ENCODE assay signal across 8 mouse cellular contexts in the genomic region with DNA sequence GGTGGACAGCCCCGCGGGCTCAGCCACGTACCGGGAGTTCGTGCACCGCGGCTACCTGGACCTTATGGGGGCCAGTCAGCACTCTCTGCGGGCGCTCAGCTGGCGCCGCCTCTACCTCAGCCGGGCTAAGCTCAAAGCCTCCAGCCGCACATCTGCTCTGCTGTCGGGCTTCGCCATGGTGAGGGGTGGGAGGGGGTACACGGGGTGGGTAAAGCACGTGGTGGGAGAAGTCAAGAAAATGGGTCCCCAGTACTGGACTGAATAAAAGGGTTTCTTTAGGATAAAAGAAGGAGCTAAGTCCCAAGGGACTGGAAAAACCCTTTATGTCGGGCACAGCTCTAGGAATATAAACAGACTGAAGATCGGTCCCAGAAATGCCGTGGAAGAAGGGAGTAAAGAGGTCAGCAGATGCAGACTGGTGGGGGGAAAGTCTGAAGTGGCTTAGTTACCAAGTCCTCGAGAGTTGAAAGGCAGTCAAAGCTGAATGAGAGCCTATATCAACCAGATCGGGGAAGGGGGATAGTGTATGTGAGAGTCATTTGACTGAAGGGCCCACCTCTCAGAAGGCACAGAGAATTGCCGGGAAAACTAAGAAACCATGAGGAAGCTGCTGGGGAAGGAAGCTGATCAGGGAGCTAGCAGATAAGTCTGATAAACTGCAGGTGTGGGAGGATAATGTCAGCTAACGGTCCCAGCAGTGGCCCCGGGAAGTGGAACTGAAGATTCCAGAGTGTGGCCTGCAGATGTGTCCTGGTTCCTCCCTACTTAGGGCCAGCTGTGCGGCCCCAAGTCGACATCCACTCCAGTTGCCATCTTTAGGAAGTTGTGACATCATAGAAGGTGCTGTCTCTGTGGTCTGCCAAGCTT. TPM values are rescaled to one million over a fixed set of nuclear protein-coding genes. Genes with fewer than 3 reads are reported as not detected.
DNase-seq lines count a peak whose midpoint lies in the region; ATAC-seq lines count a peak whose summit lies in the region.

No protein-coding gene starts in this region.

- peak overlapping the region; percentile 98 for H3K27ac ChIP-seq in kidney, embryonic 15.5 days
- H3K27ac ChIP-seq in forebrain, embryonic 15.5 days (replicated peaks): peak overlapping the region; percentile 79
- peak overlapping the region; percentile 92 for H3K27ac ChIP-seq in stomach, embryonic 14.5 days (ENCODE audit: low read length)

- no peak for DNase-seq in kidney, postnatal 14 days
- DNase-seq in NIH3T3 (ENCODE audit: low read depth) (peak; percentile 29), liver (peak; percentile 37)
- no peak for DNase-seq in natural killer cell, adult 2 months (ENCODE audit: low spot score in 2 of 2)

- 2% methylated on average over 27 of the region's 27 CpGs for WGBS in kidney, embryonic 15.5 days
- WGBS in forebrain, embryonic 15.5 days: 5% methylated on average over 27 of the region's 27 CpGs
- 2% methylated on average over 27 of the region's 27 CpGs for WGBS in stomach, embryonic 14.5 days

- peak; percentile 19 for ATAC-seq in kidney, embryonic 15.5 days (replicated peaks; ENCODE audit: low FRiP score)
- peak; percentile 11 for ATAC-seq in forebrain, embryonic 15.5 days (replicated peaks)
- ATAC-seq in stomach, embryonic 14.5 days (ENCODE audit: insufficient number of reproducible peaks, insufficient read depth, low FRiP score, low read depth): peak; percentile 2
- no peak for ATAC-seq in cerebellum, adult (ENCODE audit: insufficient number of reproducible peaks, low FRiP score, low TSS enrichment)

- no peaks in the 10 kb centered on the region for H3K9me3 ChIP-seq in kidney, embryonic 15.5 days (replicated peaks)
- no peaks in the 10 kb centered on the region for H3K9me3 ChIP-seq in forebrain, embryonic 15.5 days
- H3K9me3 ChIP-seq in stomach, embryonic 14.5 days (ENCODE audit: control insufficient read depth, low read depth, low read length): no peaks in the 10 kb centered on the region

- peaks cover 37% of the 10 kb centered on the region for H3K36me3 ChIP-seq in kidney, embryonic 15.5 days
- H3K36me3 ChIP-seq in forebrain, embryonic 15.5 days: peaks cover 28% of the 10 kb centered on the region
- peaks cover 22% of the 10 kb centered on the region; the same call in 1 of the 2 replicates for H3K36me3 ChIP-seq in stomach, embryonic 14.5 days (ENCODE audit: control insufficient read depth, insufficient read depth, low read length)

- H3K9ac ChIP-seq in kidney, embryonic 15.5 days: peak overlapping the region; percentile 91
- H3K9ac ChIP-seq in forebrain, embryonic 15.5 days (replicated peaks): peak overlapping the region; percentile 52
- H3K9ac ChIP-seq in stomach, embryonic 14.5 days (replicated peaks; ENCODE audit: low read depth, low read length): peak overlapping the region; percentile 78

- H3K4me1 ChIP-seq in kidney, embryonic 15.5 days: peaks cover 33% of the 10 kb centered on the region
- H3K4me1 ChIP-seq in forebrain, embryonic 15.5 days: peaks cover 30% of the 10 kb centered on the region
- H3K4me1 ChIP-seq in stomach, embryonic 14.5 days (ENCODE audit: control insufficient read depth, insufficient read depth, low read length): peaks cover 19% of the 10 kb centered on the region

- no peaks in the 10 kb centered on the region for H3K27me3 ChIP-seq in kidney, embryonic 15.5 days
- no peaks in the 10 kb centered on the region for H3K27me3 ChIP-seq in forebrain, embryonic 15.5 days
- no peaks in the 10 kb centered on the region for H3K27me3 ChIP-seq in stomach, embryonic 14.5 days (ENCODE audit: control insufficient read depth, insufficient read depth, low read length)

- peak overlapping the region; percentile 81 for H3K4me3 ChIP-seq in kidney, embryonic 15.5 days (replicated peaks)
- H3K4me3 ChIP-seq in forebrain, embryonic 15.5 days: peak overlapping the region; percentile 45
- peak overlapping the region; percentile 62 for H3K4me3 ChIP-seq in stomach, embryonic 14.5 days (ENCODE audit: low read depth, low read length)

- peak overlapping the region; percentile 94 for H3K4me2 ChIP-seq in kidney, embryonic 15.5 days
- peak overlapping the region; percentile 67 for H3K4me2 ChIP-seq in forebrain, embryonic 15.5 days (replicated peaks)
- peak overlapping the region; percentile 72 for H3K4me2 ChIP-seq in stomach, embryonic 14.5 days (replicated peaks; ENCODE audit: low read depth, low read length)

RNA-seq across cellular contexts. Expression of gene Orai3, which starts 0.7 kb away (rescaled TPM):
- 25.1 and 26.7 TPM in 2 replicates for polyA plus RNA-seq in kidney, embryonic 15.5 days (2015; fragmentation: Nextera tagmentation; extraction: Ambion mirVana)
- polyA plus RNA-seq in forebrain, embryonic 15.5 days (2015; fragmentation: Nextera tagmentation; extraction: Ambion mirVana): 8.7 and 8.8 TPM in 2 replicates
- 19.6 and 24.8 TPM in 2 replicates for polyA plus RNA-seq in stomach, embryonic 14.5 days (2014; fragmentation: Nextera tagmentation; extraction: Ambion mirVana)

RNA-seq across cellular contexts. Expression of gene Setd1a, which starts 6.2 kb away (rescaled TPM):
- polyA plus RNA-seq in kidney, embryonic 15.5 days (2015; fragmentation: Nextera tagmentation; extraction: Ambion mirVana): 23.2 and 25.9 TPM in 2 replicates
- polyA plus RNA-seq in forebrain, embryonic 15.5 days (2015; fragmentation: Nextera tagmentation; extraction: Ambion mirVana): 22.4 and 24.8 TPM in 2 replicates
- 31.2 and 32.1 TPM in 2 replicates for polyA plus RNA-seq in stomach, embryonic 14.5 days (2014; fragmentation: Nextera tagmentation; extraction: Ambion mirVana)

RNA-seq across cellular contexts. Expression of gene Gm49388, which starts 15.1 kb away (rescaled TPM):
- polyA plus RNA-seq in kidney, embryonic 15.5 days (2015; fragmentation: Nextera tagmentation; extraction: Ambion mirVana): not detected in 2 replicates
- not detected in 2 replicates for polyA plus RNA-seq in forebrain, embryonic 15.5 days (2015; fragmentation: Nextera tagmentation; extraction: Ambion mirVana)
- not detected in 2 replicates for polyA plus RNA-seq in stomach, embryonic 14.5 days (2014; fragmentation: Nextera tagmentation; extraction: Ambion mirVana)

RNA-seq across cellular contexts. Expression of gene Fbxl19, which starts 25.9 kb away (rescaled TPM):
- 5.6 and 6.8 TPM in 2 replicates for polyA plus RNA-seq in kidney, embryonic 15.5 days (2015; fragmentation: Nextera tagmentation; extraction: Ambion mirVana)
- 9.4 and 10.5 TPM in 2 replicates for polyA plus RNA-seq in forebrain, embryonic 15.5 days (2015; fragmentation: Nextera tagmentation; extraction: Ambion mirVana)
- 3.9 and 6.2 TPM in 2 replicates for polyA plus RNA-seq in stomach, embryonic 14.5 days (2014; fragmentation: Nextera tagmentation; extraction: Ambion mirVana)

RNA-seq across cellular contexts. Expression of gene Hsd3b7, which starts 30.1 kb away (rescaled TPM):
- polyA plus RNA-seq in kidney, embryonic 15.5 days (2015; fragmentation: Nextera tagmentation; extraction: Ambion mirVana): 23.0 and 27.6 TPM in 2 replicates
- 7.4 TPM in 2 replicates for polyA plus RNA-seq in forebrain, embryonic 15.5 days (2015; fragmentation: Nextera tagmentation; extraction: Ambion mirVana)
- 21.1 and 22.7 TPM in 2 replicates for polyA plus RNA-seq in stomach, embryonic 14.5 days (2014; fragmentation: Nextera tagmentation; extraction: Ambion mirVana)

Comparison
In these comparisons a context has a peak if more than half of its experiments do, and no peak if none do; other contexts are left out.
1. DNase-seq: peak in NIH3T3 (single experiment) and liver (single experiment); none in kidney, postnatal 14 days (single experiment) and natural killer cell, adult 2 months (0 of 2).
2. Peak in every context shown above with its lines, with median percentiles within 50 percentile points of each other: H3K27ac ChIP-seq, H3K4me2 ChIP-seq, H3K4me3 ChIP-seq and H3K9ac ChIP-seq.